Mouse (Mus musculus) myocyte (in vitro differentiated cells): ENCODE measurements around the gene Zc3h10.

Source experiments
- CEBPB ChIP-seq: IDR thresholded peaks from 2 replicates; pipeline ENCODE4 v1.6.1; 2011; ENCODE audit warnings: mild to moderate bottlenecking, moderate library complexity; ENCODE audit not compliant: poor library complexity, insufficient read depth, severe bottlenecking
- E2F4 ChIP-seq: IDR thresholded peaks from one replicate; pipeline ENCODE4 v1.6.1; 2011; ENCODE audit warnings: mild to moderate bottlenecking, control low read depth, moderate library complexity; ENCODE audit not compliant: insufficient read depth
- MAX ChIP-seq: IDR thresholded peaks from one replicate; pipeline ENCODE4 v1.6.1; 2011; ENCODE audit warnings: low read depth, mild to moderate bottlenecking, control low read depth
- MYOD1 ChIP-seq, 3 experiments: IDR thresholded peaks; one replicate each; pipeline ENCODE4 v1.6.1; 2011; ENCODE audit warnings: control low read depth in 2 of 3, low read depth in 2 of 3, mild to moderate bottlenecking in 2 of 3, moderate library complexity in 1 of 3; ENCODE audit not compliant: insufficient read length in 2 of 3, control insufficient read depth in 1 of 3
- MYOG ChIP-seq, 3 experiments: IDR thresholded peaks; one replicate each; pipeline ENCODE4 v1.6.1; 2011; ENCODE audit warnings: control low read depth in 2 of 3, low read depth in 2 of 3, mild to moderate bottlenecking in 2 of 3; ENCODE audit not compliant: insufficient read length in 2 of 3, control insufficient read depth in 1 of 3, insufficient read depth in 1 of 3
- POLR2A ChIP-seq: IDR thresholded peaks from one replicate; pipeline ENCODE4 v1.6.1; 2011; ENCODE audit warnings: low read depth, mild to moderate bottlenecking, control low read depth, moderate library complexity; ENCODE audit not compliant: insufficient read length
- POLR2AphosphoS2 ChIP-seq: IDR thresholded peaks from one replicate; pipeline ENCODE4 v1.6.1; 2011; ENCODE audit warnings: low read depth, control low read depth; ENCODE audit not compliant: insufficient read length
- REST ChIP-seq: IDR thresholded peaks from one replicate; pipeline ENCODE4 v1.6.1; 2011; ENCODE audit warnings: mild to moderate bottlenecking, control low read depth, moderate library complexity; ENCODE audit not compliant: insufficient read depth, insufficient read length
- SRF ChIP-seq: IDR thresholded peaks from one replicate; pipeline ENCODE4 v1.6.1; 2011; ENCODE audit warnings: low read depth; ENCODE audit not compliant: control insufficient read depth, insufficient read length
- TCF12 ChIP-seq: IDR thresholded peaks from one replicate; pipeline ENCODE4 v1.6.1; 2011; ENCODE audit warnings: mild to moderate bottlenecking, control low read depth; ENCODE audit not compliant: poor library complexity, insufficient read depth, severe bottlenecking
- TCF3 ChIP-seq: IDR thresholded peaks from one replicate; pipeline ENCODE4 v1.6.1; 2011; ENCODE audit warnings: low read depth, control low read depth; ENCODE audit not compliant: insufficient read length
- USF1 ChIP-seq: IDR thresholded peaks from one replicate; pipeline ENCODE4 v1.6.1; 2011; ENCODE audit warnings: low read depth, mild to moderate bottlenecking, control low read depth, moderate library complexity

DNA sequence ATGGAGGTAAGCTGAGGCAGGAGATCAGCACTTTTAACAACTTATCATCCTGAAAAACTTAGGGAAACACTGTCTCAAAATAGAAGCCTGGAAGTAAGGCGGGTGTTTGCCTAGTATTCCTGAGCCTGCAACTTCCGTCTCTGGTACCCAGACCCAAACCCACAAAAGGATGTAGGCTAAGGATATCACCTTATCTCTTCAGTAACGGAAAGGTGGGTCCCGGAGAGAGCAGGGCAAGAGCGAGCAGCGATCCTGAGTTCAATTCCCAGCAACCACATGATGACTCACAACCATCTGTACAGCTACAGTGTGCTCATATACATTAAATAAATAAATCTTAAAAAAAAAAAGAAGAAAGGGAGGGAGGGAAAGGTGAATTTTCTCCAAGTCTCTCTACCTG, 43.9 kb upstream of the Zc3h10 start:
- TF ChIP-seq TCF3 (no peak), POLR2A (no peak), MAX (no peak), POLR2AphosphoS2 (no peak), E2F4 (no peak), TCF12 (no peak), REST (no peak), MYOG (IDR thresholded peaks at IDR 0.05; ENCODE audit: control insufficient read depth in 1 of 3, insufficient read depth in 1 of 3, insufficient read length in 2 of 3, low read depth in 2 of 3) (no peak), USF1 (no peak), SRF (no peak), CEBPB (no peak), MYOD1 (IDR thresholded peaks at IDR 0.05; ENCODE audit: control insufficient read depth in 1 of 3, insufficient read length in 2 of 3, low read depth in 2 of 3) (no peak)
